Mouse (Mus musculus) 416B (cell line): ENCODE measurements at regions not wholly inside any gene's neighbourhood (a gene's known extent, or its start where the extent isn't known, plus 50 kb on each side); places are given as distances from the start of the nearest gene placed in this dataset.

ENCODE experiments used
- DNase-seq: peaks from one replicate; pipeline ENCODE4 v3.0.0; 2011; ENCODE audit warnings: low read depth

- DNase-seq = no peak
Observed at GRCm38 (mm10) chr15:62994691-62995090, 850.3 kb downstream of the Gsdmc2 start.

- DNase-seq = no peak
Observed at GRCm38 (mm10) chr15:62986871-62987270, 858.1 kb downstream of the Gsdmc2 start.

- DNase-seq = no peak
Observed at GRCm38 (mm10) chr15:62986147-62986546, 858.8 kb downstream of the Gsdmc2 start.

GRCm38 (mm10) chr15:62970566-62970965 lies 874.4 kb downstream of the Gsdmc2 start:
- DNase-seq = peak; percentile 59

- DNase-seq = no peak
Observed at GRCm38 (mm10) chr15:62962681-62963080, 882.3 kb downstream of the Gsdmc2 start.

GRCm38 (mm10) chr15:62960623-62961022 lies 884.4 kb downstream of the Gsdmc2 start:
- no peak for DNase-seq

GRCm38 (mm10) chr15:62958506-62959330 lies 886.3 kb downstream of the Gsdmc2 start:
- DNase-seq = no peak

- DNase-seq = no peak
Observed at GRCm38 (mm10) chr15:62954889-62955288, 890.1 kb downstream of the Gsdmc2 start.

- DNase-seq = no peak
Observed at GRCm38 (mm10) chr15:62954322-62954820, 890.6 kb downstream of the Gsdmc2 start.

GRCm38 (mm10) chr15:62953215-62953941 lies 891.6 kb downstream of the Gsdmc2 start:
- no peak for DNase-seq

GRCm38 (mm10) chr15:62952487-62953214 lies 892.3 kb downstream of the Gsdmc2 start:
- no peak for DNase-seq

- DNase-seq = peak; percentile 11
Observed at GRCm38 (mm10) chr15:62939416-62939815, 905.6 kb downstream of the Gsdmc2 start.

- peak; percentile 16 for DNase-seq
Observed at GRCm38 (mm10) chr15:62937756-62938155, 907.2 kb downstream of the Gsdmc2 start.

GRCm38 (mm10) chr15:62934522-62935189 lies 910.3 kb downstream of the Gsdmc2 start:
- DNase-seq = peak; percentile 34

- DNase-seq = no peak
Observed at GRCm38 (mm10) chr15:62920520-62920919, 924.5 kb downstream of the Gsdmc2 start.

GRCm38 (mm10) chr15:62919264-62919663 lies 925.7 kb downstream of the Gsdmc2 start:
- no peak for DNase-seq

GRCm38 (mm10) chr15:62908379-62908778 lies 936.6 kb downstream of the Gsdmc2 start:
- DNase-seq = no peak

GRCm38 (mm10) chr15:62907181-62907580 lies 937.8 kb downstream of the Gsdmc2 start:
- DNase-seq = no peak

- no peak for DNase-seq
Observed at GRCm38 (mm10) chr15:62903047-62903822, 941.7 kb downstream of the Gsdmc2 start.

- DNase-seq = no peak
Observed at GRCm38 (mm10) chr15:62901955-62902354, 943.0 kb downstream of the Gsdmc2 start.

- peak; percentile 94 for DNase-seq
Observed at GRCm38 (mm10) chr15:62889798-62890197, 955.2 kb downstream of the Gsdmc2 start.
